Mouse (Mus musculus) midbrain, embryonic 14.5 days (tissue): ENCODE measurements at regions not wholly inside any gene's neighbourhood (a gene's known extent, or its start where the extent isn't known, plus 50 kb on each side); places are given as distances from the start of the nearest gene placed in this dataset.

Source experiments
- ATAC-seq: fragments of 200-750 bp; cut with Nextera tagmentation; 2 replicates; pipeline ENCODE4 v1.8.0; 2017; ENCODE audit warnings: moderate number of reproducible peaks, moderate library complexity; ENCODE audit not compliant: low FRiP score, low TSS enrichment
- DNase-seq: peaks from one replicate; pipeline ENCODE4 v3.0.0-alpha.2; 2015
- H3K27ac ChIP-seq: fragments of 300-500 bp; sonication (generic); replicated peaks from 2 replicates; pipeline ENCODE4 v1.5.1; 2014; ENCODE audit warnings: mild to moderate bottlenecking, low read depth, low read length, moderate library complexity
- H3K27me3 ChIP-seq: fragments of 300-500 bp; sonication (generic); 2 replicates; pipeline ENCODE4 v1.6.1; 2014; ENCODE audit warnings: low read length, control low read depth, mixed read lengths; ENCODE audit not compliant: control insufficient read depth, insufficient read depth
- H3K36me3 ChIP-seq: fragments of 300-500 bp; sonication (generic); 2 replicates; pipeline ENCODE4 v1.6.1; 2014; ENCODE audit warnings: low read length, control low read depth; ENCODE audit not compliant: control insufficient read depth, insufficient read depth
- H3K4me1 ChIP-seq: fragments of 300-500 bp; sonication (generic); 2 replicates; pipeline ENCODE4 v1.6.1; 2014; ENCODE audit warnings: mild to moderate bottlenecking, antibody characterized with exemption, low read length, control low read depth; ENCODE audit not compliant: control insufficient read depth, insufficient read depth
- H3K4me2 ChIP-seq: fragments of 300-500 bp; sonication (generic); 2 replicates; pipeline ENCODE4 v1.6.1; 2014; ENCODE audit warnings: mild to moderate bottlenecking, low read length, moderate library complexity
- H3K4me3 ChIP-seq: fragments of 300-500 bp; sonication (generic); replicated peaks from 2 replicates; pipeline ENCODE4 v1.5.1; 2014; ENCODE audit warnings: low read depth, low read length
- H3K9ac ChIP-seq: fragments of 300-500 bp; sonication (generic); replicated peaks from 2 replicates; pipeline ENCODE4 v1.6.1; 2014; ENCODE audit warnings: mild to moderate bottlenecking, low read length, moderate library complexity
- H3K9me3 ChIP-seq: fragments of 300-500 bp; sonication (generic); 2 replicates; pipeline ENCODE4 v1.6.1; 2016; ENCODE audit warnings: low read length, control low read depth, mixed read lengths; ENCODE audit not compliant: control insufficient read depth
- WGBS: fragments of 180-500 bp; shearing (Covaris S2); extraction: QIAGEN DNeasy Blood & Tissue Kit; methylation state at CpG from one replicate; pipeline ENCODE4 v1.1.7; 2014; 5-methylcytosine and 5-hydroxymethylcytosine counted together

- no peak for DNase-seq
- no peak overlapping the region for H3K4me3 ChIP-seq
- no peaks in the 10 kb centered on the region for H3K9me3 ChIP-seq
- no peak overlapping the region for H3K27ac ChIP-seq
- ATAC-seq = no peak
- WGBS = 72% methylated on average over 3 of the region's 3 CpGs
- no peaks in the 10 kb centered on the region for H3K4me1 ChIP-seq
- H3K36me3 ChIP-seq = no peaks in the 10 kb centered on the region
- H3K27me3 ChIP-seq = no peaks in the 10 kb centered on the region
- H3K4me2 ChIP-seq = no peak overlapping the region
- no peak overlapping the region for H3K9ac ChIP-seq
Measured at GRCm38 (mm10) chr8:128035672-128036071, 322.7 kb upstream of the Nrp1 start.

- Histone ChIP-seq H3K27me3 (no peaks in the 10 kb centered on the region), H3K4me1 (no peaks in the 10 kb centered on the region), H3K9me3 (0 out of 2 replicates have a peak, but pooled peaks cover 3% of the 10 kb centered on the region), H3K4me2 (no peak overlapping the region), H3K9ac (no peak overlapping the region), H3K36me3 (no peaks in the 10 kb centered on the region), H3K27ac (no peak overlapping the region), H3K4me3 (no peak overlapping the region)
- DNase-seq (no peak), ATAC-seq (no peak)
- WGBS = 82% methylated on average over 6 of the region's 6 CpGs
Measured at GRCm38 (mm10) chr8:128039341-128040064, 318.9 kb upstream of the Nrp1 start.

GRCm38 (mm10) chr8:128042877-128043276 is 315.5 kb upstream of the Nrp1 start:
- DNase-seq = no peak
- no peak overlapping the region for H3K4me3 ChIP-seq
- H3K9ac ChIP-seq = no peak overlapping the region
- 59% methylated on average over 2 of the region's 2 CpGs for WGBS
- ATAC-seq = no peak
- H3K4me2 ChIP-seq = no peak overlapping the region
- H3K9me3 ChIP-seq = 0 out of 2 replicates have a peak, but pooled peaks cover 3% of the 10 kb centered on the region
- no peaks in the 10 kb centered on the region for H3K36me3 ChIP-seq
- no peaks in the 10 kb centered on the region for H3K27me3 ChIP-seq
- H3K27ac ChIP-seq = no peak overlapping the region
- no peaks in the 10 kb centered on the region for H3K4me1 ChIP-seq

GRCm38 (mm10) chr8:128043392-128043791 is 315.0 kb upstream of the Nrp1 start:
- Histone ChIP-seq H3K9me3 (0 out of 2 replicates have a peak, but pooled peaks cover 3% of the 10 kb centered on the region), H3K36me3 (no peaks in the 10 kb centered on the region), H3K4me1 (no peaks in the 10 kb centered on the region), H3K4me3 (no peak overlapping the region), H3K27ac (no peak overlapping the region), H3K27me3 (no peaks in the 10 kb centered on the region), H3K4me2 (no peak overlapping the region), H3K9ac (no peak overlapping the region)
- WGBS = 68% methylated on average over 4 of the region's 4 CpGs
- DNase-seq (no peak), ATAC-seq (no peak)

GRCm38 (mm10) chr8:128056251-128056650 is 302.2 kb upstream of the Nrp1 start:
- Histone ChIP-seq H3K4me3 (no peak overlapping the region), H3K27ac (no peak overlapping the region), H3K9ac (no peak overlapping the region), H3K9me3 (no peaks in the 10 kb centered on the region), H3K4me1 (no peaks in the 10 kb centered on the region), H3K27me3 (no peaks in the 10 kb centered on the region), H3K36me3 (no peaks in the 10 kb centered on the region), H3K4me2 (no peak overlapping the region)
- DNase-seq = no peak
- ATAC-seq = no peak
- 91% methylated on average over 8 of the region's 8 CpGs for WGBS

GRCm38 (mm10) chr8:128057845-128058244 is 300.6 kb upstream of the Nrp1 start:
- H3K27ac ChIP-seq = no peak overlapping the region
- WGBS = 90% methylated on average over 6 of the region's 6 CpGs

GRCm38 (mm10) chr8:128059817-128060216 is 298.6 kb upstream of the Nrp1 start:
- DNase-seq (no peak), ATAC-seq (no peak)
- Histone ChIP-seq H3K27ac (no peak overlapping the region), H3K9ac (no peak overlapping the region), H3K4me1 (no peaks in the 10 kb centered on the region), H3K4me2 (no peak overlapping the region), H3K27me3 (no peaks in the 10 kb centered on the region), H3K4me3 (no peak overlapping the region), H3K36me3 (no peaks in the 10 kb centered on the region), H3K9me3 (no peaks in the 10 kb centered on the region)
- 92% methylated on average over 3 of the region's 3 CpGs for WGBS

More at GRCm38 (mm10) chr8:128057845-128058244, 300.6 kb upstream of the Nrp1 start:
- H3K27me3 ChIP-seq = no peaks in the 10 kb centered on the region
- no peak for ATAC-seq
- H3K9me3 ChIP-seq = no peaks in the 10 kb centered on the region
- no peaks in the 10 kb centered on the region for H3K36me3 ChIP-seq
- DNase-seq = no peak
- H3K4me2 ChIP-seq = no peak overlapping the region
- H3K4me1 ChIP-seq = no peaks in the 10 kb centered on the region
- no peak overlapping the region for H3K9ac ChIP-seq
- H3K4me3 ChIP-seq = no peak overlapping the region

- no peak overlapping the region for H3K27ac ChIP-seq
- H3K4me3 ChIP-seq = no peak overlapping the region
- WGBS = 91% methylated on average over 1 of the region's 1 CpGs
- no peaks in the 10 kb centered on the region for H3K9me3 ChIP-seq
- H3K9ac ChIP-seq = no peak overlapping the region
- H3K27me3 ChIP-seq = no peaks in the 10 kb centered on the region
- no peak overlapping the region for H3K4me2 ChIP-seq
- no peak for DNase-seq
- H3K4me1 ChIP-seq = no peaks in the 10 kb centered on the region
- H3K36me3 ChIP-seq = no peaks in the 10 kb centered on the region
- no peak for ATAC-seq
Measured at GRCm38 (mm10) chr8:128064211-128064610, 294.2 kb upstream of the Nrp1 start.

- no peaks in the 10 kb centered on the region for H3K27me3 ChIP-seq
- H3K9me3 ChIP-seq = no peaks in the 10 kb centered on the region
- no peaks in the 10 kb centered on the region for H3K36me3 ChIP-seq
- no peaks in the 10 kb centered on the region for H3K4me1 ChIP-seq
- H3K9ac ChIP-seq = no peak overlapping the region
- no peak overlapping the region for H3K4me3 ChIP-seq
- DNase-seq (no peak), ATAC-seq (no peak)
- no peak overlapping the region for H3K4me2 ChIP-seq
- WGBS = 88% methylated on average over 2 of the region's 2 CpGs
- no peak overlapping the region for H3K27ac ChIP-seq
Measured at GRCm38 (mm10) chr8:128065127-128065526, 293.3 kb upstream of the Nrp1 start.
